Mouse (Mus musculus): ENCODE data around the gene Herc6. TPM values are rescaled to one million over a fixed set of nuclear protein-coding genes. Genes with fewer than 3 reads are reported as not detected.
A peak's percentile ranks its signal among the peaks of the same experiment; 100 is the strongest.

Gene Herc6
- total and polyA plus RNA-seq, 3 experiments = 2.4 to 5.1 TPM; not detected in 1

DNA sequence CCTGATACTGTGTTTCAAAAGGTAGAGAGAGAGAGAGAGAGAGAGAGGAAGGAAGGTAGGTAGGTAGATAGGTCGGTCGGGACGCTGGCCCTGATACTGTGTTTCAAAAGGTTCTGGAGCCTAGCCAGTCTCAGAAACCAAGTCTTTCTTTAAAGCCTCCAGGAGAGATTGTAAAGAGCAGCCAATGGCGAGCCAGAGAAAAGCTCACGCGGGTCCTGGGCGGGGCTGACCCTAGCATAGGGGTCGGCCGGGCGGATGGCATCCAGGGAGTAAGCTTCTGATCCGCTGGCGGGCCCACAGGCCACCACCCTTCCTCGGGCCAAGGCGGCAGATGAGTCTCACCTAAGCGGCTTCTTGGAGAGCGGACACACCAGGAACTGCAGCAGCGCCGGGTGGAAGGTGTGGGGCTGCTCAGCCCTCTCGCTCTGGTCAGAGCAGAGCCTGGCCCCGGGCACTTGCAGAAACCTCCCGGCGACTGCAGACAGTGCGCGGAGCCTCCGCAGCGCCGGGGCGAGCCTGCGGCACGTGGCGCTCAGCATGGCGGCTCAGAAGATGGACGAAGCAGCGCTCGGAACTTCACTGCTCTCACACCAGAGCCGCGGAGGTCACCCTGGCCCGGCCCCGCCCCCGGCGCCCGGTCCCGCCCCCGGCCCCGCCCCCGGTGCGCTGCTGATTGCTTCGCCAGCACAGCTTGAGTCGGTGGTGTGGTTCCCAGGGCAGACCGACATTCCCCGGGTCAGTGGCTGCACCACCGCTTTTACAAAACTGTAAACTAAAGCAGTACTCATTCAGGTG, 110.9 kb downstream of the Herc6 start, which contains the start of gene Pyurf (continued):
- TF ChIP-seq CTCF (IDR thresholded peaks at IDR 0.05 in 2 of 3, conservative IDR thresholded peaks at IDR 0.05 in 1 of 3; ENCODE audit: control insufficient read depth in 1 of 3, insufficient read depth in 1 of 3, low read depth in 2 of 3, low read length in 3 of 3, poor library complexity in 1 of 3, severe bottlenecking in 1 of 3) (no peak), POLR2A (IDR thresholded peaks at IDR 0.05; ENCODE audit: control insufficient read depth in 1 of 2, insufficient read depth in 1 of 2, low read depth in 1 of 2, low read length in 2 of 2, poor library complexity in 1 of 2) (peak in 1 of 2 experiments; percentile 62), UBTF (IDR thresholded peaks at IDR 0.05; ENCODE audit: borderline replicate concordance, insufficient read depth, low read depth, low read length) (no peak)

DNA sequence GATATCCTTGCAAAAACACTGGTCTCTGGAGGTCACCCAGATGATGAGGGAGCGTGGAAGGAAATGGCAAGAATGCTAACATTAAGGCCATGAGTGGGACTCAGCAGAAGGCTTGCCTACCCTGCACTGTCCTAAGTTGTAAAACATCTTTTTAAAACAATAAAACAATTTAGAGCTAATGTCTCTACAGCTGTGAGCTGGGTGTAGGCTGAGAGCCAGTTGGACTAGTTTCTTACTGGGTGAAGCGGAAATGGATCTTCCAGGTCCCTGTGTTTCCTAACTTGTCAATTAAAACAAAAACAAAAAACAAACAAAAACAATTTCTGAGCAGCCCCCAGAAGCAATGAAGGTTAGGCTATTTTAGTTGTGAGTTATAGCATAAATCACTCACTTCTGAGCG, 112.3 kb downstream of the Herc6 start:
- no peak for DNase-seq (ENCODE audit: low read depth, low spot score)
- TF ChIP-seq JUND (IDR thresholded peaks at IDR 0.05; ENCODE audit: low read depth, low read length) (no peak), RCOR1 (IDR thresholded peaks at IDR 0.05; ENCODE audit: low read depth, low read length) (no peak), POLR2A (IDR thresholded peaks at IDR 0.05; ENCODE audit: control insufficient read depth in 1 of 2, insufficient read depth in 1 of 2, low read depth in 1 of 2, low read length in 2 of 2, poor library complexity in 1 of 2) (no peak), GABPA (IDR thresholded peaks at IDR 0.05; ENCODE audit: low read depth, low read length) (no peak), SMC3 (IDR thresholded peaks at IDR 0.05; ENCODE audit: low read depth, low read length) (no peak)
- no peak overlapping the region for H3K27ac ChIP-seq (ENCODE audit: control insufficient read depth, low read depth, low read length)
- H3K4me1 ChIP-seq (ENCODE audit: control insufficient read depth in 1 of 2, insufficient read depth in 2 of 2, low read length in 2 of 2) = peaks cover 3 to 5% of the 10 kb centered on the region in 2 experiments; a peak in 3 of 4 replicates
- H3K79me2 ChIP-seq (ENCODE audit: control insufficient read depth, insufficient read depth, low read length, poor library complexity) = no peaks in the 10 kb centered on the region; the same call in 1 of the 2 replicates
- H3K27me3 ChIP-seq (ENCODE audit: control insufficient read depth in 1 of 2, insufficient read depth in 2 of 2, low read length in 2 of 2) = no peaks in the 10 kb centered on the region
- H3K9ac ChIP-seq (ENCODE audit: control insufficient read depth, low read depth, low read length, poor library complexity, severe bottlenecking) = no peak overlapping the region
- no peaks in the 10 kb centered on the region for H3K9me3 ChIP-seq (replicated peaks; ENCODE audit: insufficient read depth, low read length)
- peaks cover 0 to 4% of the 10 kb centered on the region in 2 experiments; a peak in 3 of 4 replicates for H3K36me3 ChIP-seq (ENCODE audit: control insufficient read depth in 1 of 2, insufficient read depth in 2 of 2, low read length in 2 of 2)
- H3K4me3 ChIP-seq (ENCODE audit: control insufficient read depth in 1 of 2, insufficient read depth in 1 of 2, low read depth in 2 of 2, low read length in 2 of 2) = no peak overlapping the region

DNA sequence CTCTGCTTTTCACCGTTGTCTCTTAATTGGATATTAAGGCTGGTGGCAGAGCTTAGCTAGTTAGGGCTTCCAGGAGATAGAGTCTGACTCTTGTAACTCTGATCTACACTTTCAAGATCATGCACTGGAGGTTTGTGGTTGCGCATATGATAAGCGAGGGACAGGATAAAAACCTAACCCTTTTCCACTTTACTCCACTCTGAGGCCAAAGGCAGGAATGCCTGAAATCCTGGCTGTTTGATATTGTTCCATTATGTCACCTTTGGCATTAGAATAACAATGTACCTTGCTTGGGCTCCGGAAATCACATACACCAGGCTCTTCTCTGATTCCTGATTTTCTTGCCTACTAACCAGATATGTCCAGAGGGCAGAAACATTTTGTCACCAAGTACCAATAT, 120.9 kb downstream of the Herc6 start:
- DNase-seq (ENCODE audit: low read depth, low spot score) = peak; percentile 25
- Histone ChIP-seq H3K4me1 (ENCODE audit: control insufficient read depth in 1 of 2, insufficient read depth in 2 of 2, low read length in 2 of 2) (peaks cover 0 to 6% of the 10 kb centered on the region in 2 experiments; a peak in 2 of 4 replicates), H3K27me3 (ENCODE audit: control insufficient read depth in 1 of 2, insufficient read depth in 2 of 2, low read length in 2 of 2) (no peaks in the 10 kb centered on the region), H3K9me3 (replicated peaks; ENCODE audit: insufficient read depth, low read length) (no peaks in the 10 kb centered on the region), H3K4me3 (ENCODE audit: control insufficient read depth in 1 of 2, insufficient read depth in 1 of 2, low read depth in 2 of 2, low read length in 2 of 2) (peak overlapping the region in 1 of 2 experiments; percentile 85; a peak in 2 of 4 replicates), H3K27ac (ENCODE audit: control insufficient read depth, low read depth, low read length) (no peak overlapping the region), H3K9ac (ENCODE audit: control insufficient read depth, low read depth, low read length, poor library complexity, severe bottlenecking) (no peak overlapping the region), H3K36me3 (ENCODE audit: control insufficient read depth in 1 of 2, insufficient read depth in 2 of 2, low read length in 2 of 2) (peaks cover 0 to 13% of the 10 kb centered on the region in 2 experiments; a peak in 2 of 4 replicates), H3K79me2 (ENCODE audit: control insufficient read depth, insufficient read depth, low read length, poor library complexity) (peaks cover 3% of the 10 kb centered on the region; the same call in 1 of the 2 replicates)
- TF ChIP-seq MYB (IDR thresholded peaks at IDR 0.05; ENCODE audit: low read depth, low read length) (no peak), GATA1 (IDR thresholded peaks at IDR 0.05; ENCODE audit: low read depth, low read length) (0 out of 2 replicates have a peak, but pooled peaks have one; percentile 27)

DNA sequence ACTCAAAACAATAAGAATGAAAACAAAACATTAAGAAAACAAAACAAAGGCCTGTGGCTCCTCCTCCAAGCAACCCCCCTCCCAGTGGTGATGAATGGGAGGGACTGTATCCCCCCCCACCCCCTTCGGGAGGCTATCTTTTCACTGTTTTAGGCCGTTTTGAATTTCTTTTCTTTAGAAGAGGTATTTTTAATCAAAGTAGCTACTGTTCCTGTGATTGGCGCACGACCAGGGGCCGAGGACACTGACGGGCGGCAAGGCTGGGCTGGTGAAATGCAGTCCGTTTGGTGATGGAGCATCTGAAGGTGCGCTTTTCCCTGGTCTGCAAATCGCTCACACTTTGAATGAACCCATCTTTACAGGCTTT, 121.6 kb downstream of the Herc6 start, which contains the start of gene Lancl2:
Gene Lancl2, plus strand, starts transcription at position 165 of the 367 bp plus-strand sequence.
- DNase-seq (ENCODE audit: low read depth, low spot score) = no peak
- Histone ChIP-seq H3K27me3 (ENCODE audit: control insufficient read depth in 1 of 2, insufficient read depth in 2 of 2, low read length in 2 of 2) (no peaks in the 10 kb centered on the region), H3K9me3 (replicated peaks; ENCODE audit: insufficient read depth, low read length) (no peaks in the 10 kb centered on the region), H3K79me2 (ENCODE audit: control insufficient read depth, insufficient read depth, low read length, poor library complexity) (peaks cover 3% of the 10 kb centered on the region; the same call in 1 of the 2 replicates), H3K9ac (ENCODE audit: control insufficient read depth, low read depth, low read length, poor library complexity, severe bottlenecking) (peak within 1 kb of the TSS; percentile 89), H3K4me3 (ENCODE audit: control insufficient read depth in 1 of 2, insufficient read depth in 1 of 2, low read depth in 2 of 2, low read length in 2 of 2) (peak within 1 kb of the TSS; percentile 79 to 85), H3K36me3 (ENCODE audit: control insufficient read depth in 1 of 2, insufficient read depth in 2 of 2, low read length in 2 of 2) (peaks cover 0 to 13% of the 10 kb centered on the region in 2 experiments; a peak in 2 of 4 replicates), H3K27ac (ENCODE audit: control insufficient read depth, low read depth, low read length) (peak within 1 kb of the TSS; percentile 78), H3K4me1 (ENCODE audit: control insufficient read depth in 1 of 2, insufficient read depth in 2 of 2, low read length in 2 of 2) (peaks cover under 1 to 8% of the 10 kb centered on the region in 2 experiments; a peak in 2 of 4 replicates)
- TF ChIP-seq MAZ (IDR thresholded peaks at IDR 0.05; ENCODE audit: low read depth, low read length) (peak; percentile 84), SIN3A (IDR thresholded peaks at IDR 0.05; ENCODE audit: low read length) (peak; percentile 11; the same call in 1 of the 2 replicates), MXI1 (IDR thresholded peaks at IDR 0.05; ENCODE audit: low read depth, low read length) (no peak; the same call in 1 of the 2 replicates)

All from MEL (cell line).